ENCODE assay signal across 31 mouse cellular contexts in genomic region chr3:154215309-154215708, GRCm38 (mm10).
DNase-seq lines count a peak whose midpoint lies in the region; ATAC-seq and TF ChIP-seq lines count a peak whose summit lies in the region.
"Had no signal": no experiment of that assay in that cellular context is flagged by ENCODE, and none has a peak within 500 bp of the region (broad histone marks: within the 10 kb centered on the region; RNA-seq: fewer than 3 reads in every experiment).

No protein-coding gene starts in this region.

- peak overlapping the region; percentile 55 for H3K27ac ChIP-seq in heart, adult 2 months
- no peak overlapping the region for H3K27ac ChIP-seq in heart, embryonic 10.5 days
- peak overlapping the region; percentile 35; the same call in 1 of the 2 replicates for H3K27ac ChIP-seq in heart, embryonic 16.5 days (ENCODE audit: low read length)
- no peak overlapping the region for H3K27ac ChIP-seq in liver, embryonic 12.5 days
- H3K27ac ChIP-seq in liver, embryonic 14.5 days: no peak overlapping the region
- H3K27ac ChIP-seq: embryonic facial prominence, embryonic 10.5 days; embryonic facial prominence, embryonic 13.5 days; forebrain, embryonic 12.5 days; forebrain, embryonic 15.5 days; hindbrain, embryonic 10.5 days; hindbrain, embryonic 13.5 days; intestine, embryonic 15.5 days had no signal

- no peak for ATAC-seq in heart, embryonic 16.5 days (replicated peaks; ENCODE audit: extremely low read depth, insufficient read depth, low FRiP score)
- peak; percentile 50; the same call in 1 of the 2 replicates for ATAC-seq in liver, embryonic 12.5 days
- ATAC-seq in liver, embryonic 14.5 days (ENCODE audit: insufficient read depth): peak; percentile 36; the same call in 1 of the 2 replicates
- ATAC-seq: forebrain, embryonic 15.5 days; hindbrain, embryonic 16.5 days; intestine, embryonic 15.5 days had no signal

- TF ChIP-seq CTCF in heart, adult 2 months (IDR thresholded peaks at IDR 0.05): no peak
- TF ChIP-seq CTCF in liver, embryonic 14.5 days (IDR thresholded peaks at IDR 0.05; ENCODE audit: low read depth): no peak

- H3K4me3 ChIP-seq in heart, adult 2 months: no peak overlapping the region
- no peak overlapping the region for H3K4me3 ChIP-seq in heart, embryonic 10.5 days
- no peak overlapping the region for H3K4me3 ChIP-seq in heart, embryonic 16.5 days (ENCODE audit: low read length)
- H3K4me3 ChIP-seq in liver, embryonic 12.5 days: no peak overlapping the region
- no peak overlapping the region for H3K4me3 ChIP-seq in liver, embryonic 14.5 days (ENCODE audit: insufficient read depth in 1 of 2, low read depth in 2 of 2, low read length in 2 of 2)
- H3K4me3 ChIP-seq: embryonic facial prominence, embryonic 10.5 days; embryonic facial prominence, embryonic 13.5 days; erythroblast, embryonic 14.5 days; forebrain, embryonic 12.5 days; forebrain, embryonic 15.5 days; hindbrain, embryonic 10.5 days; hindbrain, embryonic 13.5 days; intestine, embryonic 15.5 days had no signal

- no peak overlapping the region for H3K9ac ChIP-seq in heart, adult 2 months (ENCODE audit: low read depth, low read length)
- H3K9ac ChIP-seq in heart, embryonic 16.5 days (ENCODE audit: low read length): no peak overlapping the region
- no peak overlapping the region for H3K9ac ChIP-seq in liver, embryonic 12.5 days
- no peak overlapping the region for H3K9ac ChIP-seq in liver, embryonic 14.5 days (replicated peaks)
- H3K9ac ChIP-seq: embryonic facial prominence, embryonic 13.5 days; forebrain, embryonic 12.5 days; forebrain, embryonic 15.5 days; hindbrain, embryonic 13.5 days; intestine, embryonic 15.5 days had no signal

- 41% methylated on average over 7 of the region's 7 CpGs for WGBS in heart, adult 2 months
- 41% methylated on average over 7 of the region's 7 CpGs for WGBS in heart, embryonic 10.5 days
- 36% methylated on average over 7 of the region's 7 CpGs for WGBS in heart, embryonic 16.5 days
- 25% methylated on average over 7 of the region's 7 CpGs for WGBS in liver, embryonic 12.5 days (ENCODE audit: insufficient replicate concordance)
- 36% methylated on average over 7 of the region's 7 CpGs for WGBS in liver, embryonic 14.5 days (ENCODE audit: insufficient replicate concordance)

- H3K4me2 ChIP-seq in heart, embryonic 16.5 days (ENCODE audit: low read depth, low read length): no peak overlapping the region
- H3K4me2 ChIP-seq in liver, embryonic 12.5 days: no peak overlapping the region
- no peak overlapping the region for H3K4me2 ChIP-seq in liver, embryonic 14.5 days (ENCODE audit: low read depth)
- H3K4me2 ChIP-seq: embryonic facial prominence, embryonic 13.5 days; forebrain, embryonic 12.5 days; forebrain, embryonic 15.5 days; heart, embryonic 11.5 days; hindbrain, embryonic 13.5 days; intestine, embryonic 15.5 days had no signal

- intact Hi-C loops in heart, adult 2 months (cut with DNase I): no loop called here

- no peaks in the 10 kb centered on the region for H3K79me2 ChIP-seq in heart, adult 2 months (replicated peaks; ENCODE audit: control insufficient read depth, insufficient read depth, low read length)

- peaks cover 4% of the 10 kb centered on the region; the same call in 1 of the 2 replicates for H3K4me1 ChIP-seq in heart, adult 2 months (ENCODE audit: control insufficient read depth, insufficient read depth, low read length)
- H3K4me1 ChIP-seq in heart, embryonic 10.5 days: peaks cover 11% of the 10 kb centered on the region
- peaks cover 2% of the 10 kb centered on the region; the same call in 1 of the 2 replicates for H3K4me1 ChIP-seq in heart, embryonic 16.5 days (ENCODE audit: control insufficient read depth, insufficient read depth, low read length)
- H3K4me1 ChIP-seq in liver, embryonic 12.5 days: peaks cover 18% of the 10 kb centered on the region
- peaks cover 0 to 9% of the 10 kb centered on the region in 2 experiments; a peak in 3 of 4 replicates for H3K4me1 ChIP-seq in liver, embryonic 14.5 days (replicated peaks; ENCODE audit: control insufficient read depth in 2 of 2, insufficient read depth in 2 of 2, low read length in 1 of 2)
- H3K4me1 ChIP-seq: embryonic facial prominence, embryonic 10.5 days; embryonic facial prominence, embryonic 13.5 days; forebrain, embryonic 15.5 days; intestine, embryonic 15.5 days had no signal

- DNase-seq in heart, adult 2 months: no peak
- no peak for DNase-seq in heart, embryonic 10.5 days (ENCODE audit: low spot score)
- no peak for DNase-seq in heart, adult 8-10 months (ENCODE audit: low spot score)
- no peak for DNase-seq in liver
- no peak for DNase-seq in liver, embryonic 14.5 days (ENCODE audit: low read depth in 3 of 3, low spot score in 3 of 3)
- no peak for DNase-seq in lung, postnatal 14 days
- DNase-seq: adrenal gland, adult 2 months; adrenal gland, postnatal 14 days; B cell, adult 2 months; cerebellum, adult 11-12 months; cerebellum, adult 8-10 months; cerebellum, postnatal 10 days; cerebellum, postnatal 36 days; embryo, embryonic 11 days; gastrocnemius, postnatal 25 days; heart, postnatal 36 days; kidney, adult 11 months had no signal

- no peaks in the 10 kb centered on the region for H3K36me3 ChIP-seq in heart, adult 2 months (ENCODE audit: control insufficient read depth, insufficient read depth, low read length)
- no peaks in the 10 kb centered on the region for H3K36me3 ChIP-seq in heart, embryonic 10.5 days
- no peaks in the 10 kb centered on the region for H3K36me3 ChIP-seq in heart, embryonic 16.5 days (ENCODE audit: control insufficient read depth, insufficient read depth)
- no peaks in the 10 kb centered on the region for H3K36me3 ChIP-seq in liver, embryonic 12.5 days
- no peaks in the 10 kb centered on the region for H3K36me3 ChIP-seq in liver, embryonic 14.5 days (replicated peaks; ENCODE audit: control insufficient read depth, insufficient read depth, low read depth)
- H3K36me3 ChIP-seq: embryonic facial prominence, embryonic 10.5 days; embryonic facial prominence, embryonic 13.5 days; forebrain, embryonic 12.5 days; forebrain, embryonic 15.5 days; G1E; hindbrain, embryonic 10.5 days; hindbrain, embryonic 13.5 days; intestine, embryonic 15.5 days had no signal

- H3K27me3 ChIP-seq in heart, adult 2 months (ENCODE audit: control insufficient read depth, insufficient read depth, low read length): no peaks in the 10 kb centered on the region
- H3K27me3 ChIP-seq in heart, embryonic 10.5 days (ENCODE audit: insufficient read depth, poor library complexity, severe bottlenecking): no peaks in the 10 kb centered on the region
- no peaks in the 10 kb centered on the region for H3K27me3 ChIP-seq in heart, embryonic 16.5 days (ENCODE audit: control insufficient read depth, insufficient read depth, low read length)
- 0 out of 2 replicates have a peak, but pooled peaks cover 4% of the 10 kb centered on the region for H3K27me3 ChIP-seq in liver, embryonic 12.5 days (replicated peaks)
- no peaks in the 10 kb centered on the region for H3K27me3 ChIP-seq in liver, embryonic 14.5 days (ENCODE audit: control insufficient read depth, insufficient read depth, low read length)
- H3K27me3 ChIP-seq: CH12.LX; embryonic facial prominence, embryonic 13.5 days; forebrain, embryonic 12.5 days; forebrain, embryonic 15.5 days; hindbrain, embryonic 13.5 days; intestine, embryonic 15.5 days had no signal

- TF ChIP-seq EP300 in heart, adult 2 months (IDR thresholded peaks at IDR 0.05; ENCODE audit: insufficient read depth, low read depth, low read length): no peak
- no peak for TF ChIP-seq EP300 in liver, embryonic 14.5 days (IDR thresholded peaks at IDR 0.05; ENCODE audit: low read depth)

- no peak for TF ChIP-seq POLR2A in heart, adult 2 months (IDR thresholded peaks at IDR 0.05; ENCODE audit: insufficient read depth, low read depth, low read length)

- no peaks in the 10 kb centered on the region for H3K9me3 ChIP-seq in heart, embryonic 10.5 days
- no peaks in the 10 kb centered on the region for H3K9me3 ChIP-seq in heart, embryonic 16.5 days (replicated peaks; ENCODE audit: control insufficient read depth, low read length)
- H3K9me3 ChIP-seq in liver, embryonic 12.5 days (replicated peaks): no peaks in the 10 kb centered on the region
- H3K9me3 ChIP-seq in liver, embryonic 14.5 days (ENCODE audit: control insufficient read depth, low read length): no peaks in the 10 kb centered on the region
- H3K9me3 ChIP-seq: embryonic facial prominence, embryonic 10.5 days; embryonic facial prominence, embryonic 13.5 days; forebrain, embryonic 12.5 days; forebrain, embryonic 15.5 days; hindbrain, embryonic 10.5 days; hindbrain, embryonic 13.5 days; intestine, embryonic 15.5 days had no signal

Comparison
In these comparisons a context has a peak if more than half of its experiments do, and no peak if none do; other contexts are left out.
1. H3K27ac ChIP-seq: peak in heart, adult 2 months (single experiment) and heart, embryonic 16.5 days (single experiment); none in heart, embryonic 10.5 days (single experiment), liver, embryonic 12.5 days (single experiment) and liver, embryonic 14.5 days (single experiment).